Mouse (Mus musculus) cerebellum, postnatal 36 days (tissue): ENCODE data around the gene Gm47955.
"Not testable (repeated sequence)": the region's sequence is repeated elsewhere in the genome, so short reads cannot be mapped to it uniquely, and the experiment has no call there.

Experiments
- DNase-seq, 2 experiments: peaks; one replicate each; pipeline ENCODE4 v3.0.0; 2021 to 2022; ENCODE audit warnings: mixed read lengths in 2 of 2

Gene Gm47955

GRCm38 (mm10) chr1:82959870-82960385 lies at the start of gene Gm47955:
TSS of gene Gm47955 (plus strand) at chr1:82960286.
- DNase-seq, result no peak

GRCm38 (mm10) chr1:82913025-82913424 lies 47.1 kb upstream of the Gm47955 start, which contains the start of gene A030005L19Rik:
TSS of gene A030005L19Rik (plus strand) at chr1:82913325.
- DNase-seq, result no peak

DNA sequence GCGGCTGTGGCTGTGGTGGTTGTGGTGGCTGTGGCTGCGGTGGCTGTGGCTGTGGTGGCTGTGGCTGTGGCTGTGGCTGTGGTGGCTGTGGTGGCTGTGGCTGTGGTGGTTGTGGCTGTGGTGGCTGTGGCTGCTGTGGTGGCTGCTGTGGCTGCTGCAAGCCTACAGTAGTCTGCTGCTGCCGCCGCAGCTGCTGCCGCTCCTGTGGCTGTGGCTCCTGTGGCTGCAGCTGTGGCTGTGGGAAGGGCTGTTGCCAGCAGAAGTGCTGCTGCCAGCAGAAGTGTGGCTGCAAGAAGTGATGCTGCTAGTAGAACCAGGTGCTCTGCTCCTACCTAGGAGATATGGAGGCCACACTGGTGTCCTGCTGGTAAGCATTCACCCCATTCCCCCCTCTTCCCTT lies 46.7 kb upstream of the Gm47955 start:
- DNase-seq, result not testable (repeated sequence)

DNA sequence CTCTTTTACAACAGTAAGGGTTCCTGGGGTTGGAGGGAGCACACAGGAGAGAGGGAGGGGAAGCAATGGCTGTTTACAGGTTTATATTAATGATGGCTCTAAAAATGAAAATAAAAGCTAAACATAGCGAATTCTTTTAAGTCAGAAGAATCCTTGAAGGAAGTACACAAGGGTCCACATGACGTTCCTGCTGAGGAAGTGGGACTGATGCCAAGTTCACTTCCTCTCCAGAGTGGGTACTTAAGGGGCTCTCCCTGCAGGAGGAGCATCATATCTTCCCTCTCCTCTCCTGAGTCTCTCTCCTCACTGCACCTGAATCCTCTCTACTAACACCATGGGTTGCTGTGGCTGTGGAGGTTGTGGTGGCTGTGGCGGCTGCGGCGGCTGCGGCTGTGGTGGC lies 35.4 kb upstream of the Gm47955 start, which contains the start of gene A030014E15Rik:
Gene A030014E15Rik, plus strand, starts transcription at position 268 of the 400 bp plus-strand sequence.
- no peak for DNase-seq

DNA sequence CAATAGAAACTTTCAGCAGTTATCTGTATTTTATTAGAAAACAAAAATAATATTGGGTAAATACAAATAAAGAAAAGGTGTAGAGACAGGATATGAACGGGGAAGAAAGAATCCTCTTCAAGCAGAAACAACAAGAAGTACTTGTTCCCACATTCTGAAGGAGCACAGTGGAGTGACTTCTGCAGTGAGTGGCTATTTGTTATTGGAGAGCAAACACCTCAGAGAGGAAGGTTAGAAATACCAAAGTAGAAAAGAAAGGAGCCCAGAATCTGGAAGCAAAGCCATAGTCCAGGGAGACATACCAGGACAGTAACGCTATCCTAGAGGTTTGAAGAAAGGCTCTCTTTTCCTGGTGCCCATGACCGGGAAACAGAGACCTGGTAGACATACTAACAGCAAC lies 29.5 kb upstream of the Gm47955 start:
- not testable (repeated sequence) for DNase-seq

GRCm38 (mm10) chr1:82931326-82931725 lies 28.8 kb upstream of the Gm47955 start, which contains the start of gene Gm6217:
TSS of gene Gm6217 (minus strand) at chr1:82931399.
- DNase-seq, result not testable (repeated sequence)

- no peak for DNase-seq
Measured at GRCm38 (mm10) chr1:82938666-82939065, 21.4 kb upstream of the Gm47955 start.

GRCm38 (mm10) chr1:82942505-82942904 lies 17.6 kb upstream of the Gm47955 start:
- DNase-seq, result not testable (repeated sequence)

- DNase-seq, result not testable (repeated sequence)
Measured at GRCm38 (mm10) chr1:82943295-82943694, 16.8 kb upstream of the Gm47955 start, which contains the start of gene A030003K21Rik. TSS of gene A030003K21Rik (minus strand) at chr1:82943388.

DNA sequence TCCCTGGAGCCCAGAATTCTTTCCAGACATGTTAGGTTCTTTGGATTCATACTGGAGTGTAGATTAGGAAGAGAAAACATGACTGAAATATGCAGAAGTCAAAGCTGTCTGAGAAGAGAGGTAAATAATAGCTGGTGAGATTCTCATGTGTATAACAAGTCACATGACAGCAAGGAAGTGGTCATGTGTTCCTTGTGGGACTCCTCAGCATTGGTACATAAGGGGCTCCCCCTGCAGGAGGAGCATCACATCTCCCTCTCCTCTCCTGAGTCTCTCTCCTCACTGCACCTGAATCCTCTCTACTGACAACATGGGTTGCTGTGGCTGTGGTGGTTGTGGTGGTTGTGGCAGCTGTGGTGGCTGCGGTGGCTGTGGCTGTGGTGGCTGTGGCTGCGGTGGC lies 14.1 kb upstream of the Gm47955 start:
- not testable (repeated sequence) for DNase-seq

GRCm38 (mm10) chr1:82948601-82949000 lies 11.5 kb upstream of the Gm47955 start:
- DNase-seq, result no peak

DNA sequence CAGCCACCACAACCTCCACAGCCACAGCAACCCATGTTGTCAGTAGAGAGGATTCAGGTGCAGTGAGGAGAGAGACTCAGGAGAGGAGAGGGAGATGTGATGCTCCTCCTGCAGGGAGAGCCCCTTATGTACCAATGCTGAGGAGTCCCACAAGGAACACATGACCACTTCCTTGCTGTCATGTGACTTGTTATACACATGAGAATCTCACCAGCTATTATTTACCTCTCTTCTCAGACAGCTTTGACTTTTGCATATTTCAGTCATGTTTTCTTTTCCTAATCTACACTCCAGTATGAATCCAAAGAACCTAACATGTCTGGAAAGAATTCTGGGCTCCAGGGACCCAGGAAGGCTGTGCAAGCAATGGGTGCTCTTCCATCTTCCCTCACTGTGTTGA lies 4.2 kb upstream of the Gm47955 start, which contains the start of gene Gm7544:
Gene Gm7544, minus strand, starts transcription at position 101 of the 400 bp plus-strand sequence.
- DNase-seq, result not testable (repeated sequence)

GRCm38 (mm10) chr1:82966413-82966812 lies 6.3 kb downstream of the Gm47955 start:
- no peak for DNase-seq

DNA sequence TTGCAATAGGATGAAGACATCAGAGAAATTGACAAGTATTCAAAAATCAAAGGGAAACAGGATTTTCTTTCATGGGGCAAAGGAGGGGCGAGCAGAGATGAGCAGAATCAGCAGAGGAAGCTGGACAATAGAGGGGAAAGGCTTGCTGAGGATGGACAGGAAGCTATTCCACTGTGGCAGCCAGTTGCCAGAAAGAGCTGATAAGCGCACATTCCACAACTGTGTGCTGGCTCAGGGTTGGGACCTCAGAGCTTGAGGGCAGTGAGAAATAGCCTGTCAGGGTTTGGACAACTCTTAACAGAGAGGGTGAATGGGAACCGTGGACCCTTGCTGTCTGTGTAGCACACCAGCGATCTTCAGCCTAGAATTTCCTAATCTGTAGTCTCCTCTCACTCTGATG lies 12.0 kb downstream of the Gm47955 start:
- DNase-seq, result no peak

DNA sequence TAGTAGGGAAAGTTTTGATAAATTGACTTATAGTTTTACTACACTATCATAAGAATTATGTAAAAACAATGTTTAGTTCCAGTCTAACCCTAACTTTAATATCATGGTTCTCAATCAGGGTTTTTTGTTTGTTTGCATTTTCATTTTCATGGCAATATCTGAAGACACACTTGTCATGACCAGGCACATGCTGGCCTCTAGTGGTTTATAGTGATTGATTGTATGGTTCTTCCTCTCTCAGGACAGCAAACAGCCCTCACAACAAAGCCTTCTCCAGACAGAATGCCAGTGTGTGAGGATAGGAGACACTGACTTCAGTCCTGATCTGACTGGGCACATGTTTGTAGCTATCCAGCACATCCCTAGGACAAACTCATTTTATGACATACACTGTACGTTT lies 13.2 kb downstream of the Gm47955 start:
- no peak for DNase-seq

DNA sequence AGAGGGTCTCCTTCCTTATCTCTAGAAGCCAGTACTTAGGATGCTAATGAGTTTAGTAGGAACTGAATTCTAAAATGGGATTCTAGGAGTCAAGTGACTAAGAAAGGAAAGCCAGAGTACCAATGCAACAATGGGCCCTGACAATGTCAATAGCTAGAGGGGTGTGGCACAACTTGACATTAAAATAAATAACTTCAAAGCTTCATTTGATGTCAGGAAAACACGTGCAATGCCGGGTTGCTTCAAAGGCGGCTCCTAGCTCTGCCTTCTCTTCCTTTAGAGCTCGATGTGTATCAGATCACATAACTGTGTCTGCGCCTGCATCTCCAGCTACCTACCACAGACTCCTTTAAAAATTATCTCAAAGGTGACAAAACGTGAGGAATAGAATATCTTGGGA lies 13.8 kb downstream of the Gm47955 start:
- DNase-seq, result no peak

DNA sequence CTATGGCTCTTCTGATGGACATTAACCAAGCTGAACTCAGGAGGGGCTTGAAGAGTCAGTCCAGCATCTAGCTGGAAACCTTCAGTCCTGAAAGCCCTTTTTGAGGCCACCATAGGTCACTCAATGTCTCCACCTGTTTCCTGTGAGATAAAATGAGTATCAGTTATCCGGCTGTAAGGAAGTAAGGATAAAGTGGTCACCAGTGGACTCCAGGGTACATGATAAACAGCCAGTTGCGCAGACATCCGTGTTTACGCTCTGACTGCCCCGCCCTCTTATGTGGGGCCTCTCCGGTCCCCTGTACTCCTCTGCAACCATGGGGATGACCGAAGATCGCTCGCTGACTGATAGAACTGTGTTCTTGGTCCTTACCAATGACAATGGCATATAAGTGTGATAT lies 14.3 kb downstream of the Gm47955 start:
- no peak for DNase-seq

DNA sequence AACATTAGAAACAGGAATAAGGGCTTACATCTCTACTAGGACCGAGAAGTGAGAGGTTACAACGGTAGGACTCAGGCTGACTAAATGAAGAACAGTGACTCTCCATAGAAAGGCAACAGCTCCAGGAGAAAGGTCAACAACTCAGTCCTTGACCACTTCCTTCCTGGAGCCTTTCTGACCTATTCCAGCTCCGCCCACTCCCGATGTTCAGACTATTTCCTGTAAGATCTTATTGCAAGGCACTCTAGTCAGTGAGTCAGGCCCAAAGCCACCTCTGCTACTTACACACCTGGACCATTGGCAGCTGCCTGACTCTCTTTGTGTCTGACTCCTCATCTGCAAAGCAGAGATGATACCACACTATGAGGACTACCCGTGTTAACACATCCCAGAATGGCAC lies 15.7 kb downstream of the Gm47955 start:
- no peak for DNase-seq

DNA sequence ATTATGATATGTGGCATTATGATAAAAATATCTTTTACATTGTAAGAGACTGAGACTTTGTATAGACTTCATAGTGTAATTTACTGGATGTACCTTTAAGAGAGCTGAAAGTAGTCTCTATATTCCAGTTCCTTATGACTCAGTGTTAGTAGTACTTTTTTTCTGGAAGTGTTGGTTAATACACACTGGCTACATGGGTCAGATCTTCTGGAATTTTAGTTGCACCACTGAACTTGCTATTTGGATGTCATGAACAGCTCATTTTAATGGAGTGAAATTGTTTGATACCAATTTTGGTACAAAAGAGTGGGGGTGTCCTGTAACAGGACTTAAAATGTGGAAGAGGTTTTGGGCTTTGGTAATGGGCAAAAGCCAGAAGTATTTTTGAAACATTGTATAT lies 17.8 kb downstream of the Gm47955 start:
- DNase-seq, result no peak

DNA sequence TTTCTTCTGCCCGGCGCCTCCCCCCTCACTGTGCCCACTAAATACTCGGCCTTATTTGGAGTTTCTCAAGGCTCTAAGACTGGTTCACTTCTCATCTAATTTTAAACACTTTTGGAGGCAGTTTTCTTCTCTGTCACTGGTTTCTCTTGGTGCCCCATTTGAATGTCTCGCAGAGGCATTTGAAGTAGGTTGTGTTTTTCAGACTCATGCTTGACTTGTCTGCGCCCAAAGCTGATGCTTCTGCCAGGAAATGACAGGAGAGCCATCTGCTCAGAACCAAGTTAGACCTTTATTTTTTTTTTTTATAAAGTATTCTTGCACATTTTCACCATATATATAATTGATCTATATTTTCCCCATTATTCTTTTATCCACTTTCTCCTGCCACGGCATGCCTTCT lies 26.7 kb downstream of the Gm47955 start:
- DNase-seq, result no peak

GRCm38 (mm10) chr1:82987530-82988198 lies 27.6 kb downstream of the Gm47955 start:
- DNase-seq, result peak in 1 of 2 experiments; percentile 62

GRCm38 (mm10) chr1:82991062-82991461 lies 31.0 kb downstream of the Gm47955 start:
- DNase-seq, result no peak

- DNase-seq, result no peak
Measured at GRCm38 (mm10) chr1:82991596-82991995, 31.5 kb downstream of the Gm47955 start.

DNA sequence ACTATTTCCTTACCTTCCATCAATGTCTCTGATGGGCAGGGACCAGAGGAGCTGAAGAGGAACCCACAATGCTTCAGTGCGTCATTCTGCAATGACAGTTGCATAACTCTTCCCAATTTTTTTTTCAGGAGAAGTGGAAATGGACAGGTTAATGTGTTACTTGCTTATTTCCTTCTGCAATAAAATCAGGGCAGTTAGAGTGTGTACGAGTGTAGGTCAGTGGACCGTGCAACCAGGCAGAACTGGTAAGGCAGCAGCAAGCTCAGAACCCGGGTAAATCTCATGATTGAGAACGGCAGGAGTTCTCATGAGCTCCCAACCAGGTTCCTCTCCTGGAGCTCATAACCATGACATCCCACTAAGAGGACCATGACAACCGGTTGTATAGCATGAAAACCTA lies 32.0 kb downstream of the Gm47955 start:
- DNase-seq, result no peak
